ENCODE assay signal across 12 mouse cellular contexts in genomic region chr5:98424965-98425364, GRCm38 (mm10).
"Had no signal": no experiment of that assay in that cellular context is flagged by ENCODE, and none has a peak within 500 bp of the region (broad histone marks: within the 10 kb centered on the region; RNA-seq: fewer than 3 reads in every experiment).

No protein-coding gene starts in this region.

- H3K36me3 ChIP-seq: limb, embryonic 13.5 days; midbrain, embryonic 10.5 days; neural tube, embryonic 15.5 days had no signal

- H3K4me3 ChIP-seq: layer of hippocampus, adult 2 months; limb, embryonic 13.5 days; midbrain, embryonic 10.5 days; myocyte; neural tube, embryonic 15.5 days had no signal

- DNase-seq: kidney, postnatal 36 days; left cerebral cortex, postnatal 4 days; lung, adult 18-20 months; midbrain, embryonic 14.5 days; thymus, postnatal 4 days had no signal

- H3K27me3 ChIP-seq: limb, embryonic 13.5 days; neural tube, embryonic 15.5 days had no signal

- H3K4me1 ChIP-seq: midbrain, embryonic 10.5 days; neural tube, embryonic 15.5 days had no signal

- H3K27ac ChIP-seq: layer of hippocampus, adult 2 months; limb, embryonic 13.5 days; liver, embryonic 14.5 days; midbrain, embryonic 10.5 days; neural tube, embryonic 15.5 days; stomach, postnatal 0 days had no signal

- H3K9me3 ChIP-seq: limb, embryonic 13.5 days; midbrain, embryonic 10.5 days; neural tube, embryonic 15.5 days had no signal
